Comparison of ENCODE assay signal across 8 mouse cellular contexts in the genomic region with DNA sequence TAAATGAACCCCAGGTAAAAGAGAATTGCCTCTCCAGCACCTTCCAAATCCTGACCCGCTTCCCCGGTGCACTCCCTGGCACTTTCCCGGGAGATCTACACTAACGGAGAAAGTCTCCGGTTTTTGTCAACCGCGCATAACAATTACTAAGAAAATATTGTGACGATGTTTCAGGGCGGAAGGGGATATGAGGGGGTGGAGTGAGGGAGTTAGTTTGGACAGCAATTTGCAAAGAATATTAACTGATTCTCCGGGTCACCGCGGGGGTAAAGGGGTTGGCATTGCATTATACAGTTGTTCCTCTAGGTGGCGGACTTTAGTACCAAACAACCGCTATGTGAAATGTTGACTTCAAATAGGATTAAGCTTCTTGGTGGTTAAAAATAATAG. TPM values are rescaled to one million over a fixed set of nuclear protein-coding genes. Genes with fewer than 3 reads are reported as not detected.
DNase-seq lines count a peak whose midpoint lies in the region; ATAC-seq and TF ChIP-seq lines count a peak whose summit lies in the region.

No protein-coding gene starts in this region.

- intact Hi-C loops in gastrocnemius, adult 2 months (cut with DNase I) = no loop called here

- H3K9ac ChIP-seq in intestine, embryonic 15.5 days = no peak overlapping the region
- H3K9ac ChIP-seq in midbrain, embryonic 14.5 days (replicated peaks; ENCODE audit: low read length) = no peak overlapping the region

- H3K4me2 ChIP-seq in intestine, embryonic 15.5 days (replicated peaks) = peak overlapping the region; percentile 39
- H3K4me2 ChIP-seq in midbrain, embryonic 14.5 days (ENCODE audit: low read length) = peak overlapping the region; percentile 30

- no peak for DNase-seq in gastrocnemius, adult 2 months
- DNase-seq in gastrocnemius, postnatal 10 days = no peak
- DNase-seq in embryonic facial prominence, embryonic 10.5 days (ENCODE audit: low spot score) = peak; percentile 48
- peak; percentile 79 for DNase-seq in midbrain, embryonic 14.5 days
- DNase-seq in thymus, postnatal 36 days = no peak
- DNase-seq in ovary, adult 18-20 months (ENCODE audit: low spot score) = no peak

- TF ChIP-seq CTCF in gastrocnemius, adult 2 months (IDR thresholded peaks at IDR 0.05) = peak; percentile 57
- peak; percentile 7 for TF ChIP-seq CTCF in C2C12 (IDR thresholded peaks at IDR 0.05; ENCODE audit: control insufficient read depth, insufficient read depth, insufficient read length)

- H3K4me1 ChIP-seq in embryonic facial prominence, embryonic 10.5 days = no peaks in the 10 kb centered on the region
- H3K4me1 ChIP-seq in intestine, embryonic 15.5 days (replicated peaks) = no peaks in the 10 kb centered on the region
- H3K4me1 ChIP-seq in midbrain, embryonic 14.5 days (ENCODE audit: control insufficient read depth, insufficient read depth, low read length) = no peaks in the 10 kb centered on the region

- no peak overlapping the region for H3K27ac ChIP-seq in gastrocnemius, adult 2 months
- H3K27ac ChIP-seq in embryonic facial prominence, embryonic 10.5 days (replicated peaks) = no peak overlapping the region; the same call in 1 of the 2 replicates
- no peak overlapping the region for H3K27ac ChIP-seq in intestine, embryonic 15.5 days
- no peak overlapping the region for H3K27ac ChIP-seq in midbrain, embryonic 14.5 days (replicated peaks; ENCODE audit: low read depth, low read length)

- no peaks in the 10 kb centered on the region for H3K9me3 ChIP-seq in embryonic facial prominence, embryonic 10.5 days
- no peaks in the 10 kb centered on the region for H3K9me3 ChIP-seq in intestine, embryonic 15.5 days
- H3K9me3 ChIP-seq in midbrain, embryonic 14.5 days (ENCODE audit: control insufficient read depth, low read length) = no peaks in the 10 kb centered on the region

- H3K27me3 ChIP-seq in C2C12 (ENCODE audit: control insufficient read depth, insufficient read depth, insufficient read length) = peaks cover 10% of the 10 kb centered on the region
- H3K27me3 ChIP-seq in embryonic facial prominence, embryonic 10.5 days (replicated peaks; ENCODE audit: low read depth, poor library complexity, severe bottlenecking) = peaks cover 100% of the 10 kb centered on the region
- peaks cover 66% of the 10 kb centered on the region for H3K27me3 ChIP-seq in intestine, embryonic 15.5 days (replicated peaks)
- peaks cover 92% of the 10 kb centered on the region for H3K27me3 ChIP-seq in midbrain, embryonic 14.5 days (ENCODE audit: control insufficient read depth, insufficient read depth, low read length)

- H3K4me3 ChIP-seq in gastrocnemius, adult 2 months = peak overlapping the region; percentile 54
- H3K4me3 ChIP-seq in C2C12 (ENCODE audit: insufficient read depth, poor library complexity, severe bottlenecking) = no peak overlapping the region
- H3K4me3 ChIP-seq in embryonic facial prominence, embryonic 10.5 days = peak overlapping the region; percentile 45
- H3K4me3 ChIP-seq in intestine, embryonic 15.5 days (replicated peaks) = no peak overlapping the region; the same call in 1 of the 2 replicates
- no peak overlapping the region; the same call in 1 of the 2 replicates for H3K4me3 ChIP-seq in midbrain, embryonic 14.5 days (replicated peaks; ENCODE audit: low read depth, low read length)

- under 1% methylated on average over 14 of the region's 14 CpGs for WGBS in embryonic facial prominence, embryonic 10.5 days
- under 1% methylated on average over 14 of the region's 14 CpGs for WGBS in intestine, embryonic 15.5 days
- WGBS in midbrain, embryonic 14.5 days = under 1% methylated on average over 14 of the region's 14 CpGs

- peak; percentile 39; the same call in 1 of the 2 replicates for ATAC-seq in intestine, embryonic 15.5 days
- ATAC-seq in midbrain, embryonic 14.5 days (ENCODE audit: low FRiP score, low TSS enrichment) = peak; percentile 28; the same call in 1 of the 2 replicates

- H3ac ChIP-seq in C2C12 (ENCODE audit: control insufficient read depth, insufficient read length, low read depth) = no peak overlapping the region

- H3K79me2 ChIP-seq in C2C12 (ENCODE audit: control insufficient read depth, insufficient read depth) = no peaks in the 10 kb centered on the region

- no peaks in the 10 kb centered on the region for H3K79me3 ChIP-seq in C2C12 (ENCODE audit: low read depth)

- H3K36me3 ChIP-seq in C2C12 (ENCODE audit: control insufficient read depth, insufficient read depth) = no peaks in the 10 kb centered on the region
- no peaks in the 10 kb centered on the region for H3K36me3 ChIP-seq in embryonic facial prominence, embryonic 10.5 days (replicated peaks)
- no peaks in the 10 kb centered on the region for H3K36me3 ChIP-seq in intestine, embryonic 15.5 days
- no peaks in the 10 kb centered on the region for H3K36me3 ChIP-seq in midbrain, embryonic 14.5 days (ENCODE audit: control insufficient read depth, insufficient read depth, low read length)

TF ChIP-seq in C2C12, 6 proteins besides CTCF, POLR2A, EP300 and RAD21:
- TF ChIP-seq FOSL1 (IDR thresholded peaks at IDR 0.05; ENCODE audit: insufficient read depth, low read length, poor library complexity, severe bottlenecking) (no peak), MYOG (IDR thresholded peaks at IDR 0.05; ENCODE audit: control insufficient read depth, extremely low read depth, insufficient read length) (no peak), MYOD1 (IDR thresholded peaks at IDR 0.05; ENCODE audit: control insufficient read depth, insufficient read length, low read depth) (no peak), USF1 (IDR thresholded peaks at IDR 0.05; ENCODE audit: low read depth) (no peak), CEBPB (IDR thresholded peaks at IDR 0.05; ENCODE audit: low read depth) (no peak), MAX (IDR thresholded peaks at IDR 0.05) (no peak)

RNA-seq across cellular contexts. Expression of a gene that starts 7.9 kb away (rescaled TPM):
- not detected for total RNA-seq in gastrocnemius, adult 2 months (2021)
- under 1 TPM; 0.09 to 0.25 TPM for total RNA-seq in gastrocnemius, postnatal 10 days (2021)
- not detected for polyA plus RNA-seq in C2C12 (2012; fragmentation: generic; extraction: Trizol)
- 3.2 and 4.7 TPM in 2 replicates for polyA plus RNA-seq in embryonic facial prominence, embryonic 10.5 days (2016; fragmentation: Nextera tagmentation; extraction: Ambion mirVana)
- polyA plus RNA-seq in intestine, embryonic 15.5 days (2015; fragmentation: Nextera tagmentation; extraction: Ambion mirVana) = 0.05 TPM in 1 of 2 replicates, not detected in the other
- polyA plus RNA-seq in midbrain, embryonic 14.5 days (2014; fragmentation: Nextera tagmentation; extraction: Ambion mirVana) = 0.16 and 0.28 TPM in 2 replicates

RNA-seq across cellular contexts. Expression of a gene that starts 10.4 kb away (rescaled TPM):
- total RNA-seq in gastrocnemius, adult 2 months (2021) = not detected
- not detected for total RNA-seq in gastrocnemius, postnatal 10 days (2021)
- polyA plus RNA-seq in C2C12 (2012; fragmentation: generic; extraction: Trizol) = not detected
- polyA plus RNA-seq in embryonic facial prominence, embryonic 10.5 days (2016; fragmentation: Nextera tagmentation; extraction: Ambion mirVana) = 0.11 and 0.21 TPM in 2 replicates
- polyA plus RNA-seq in intestine, embryonic 15.5 days (2015; fragmentation: Nextera tagmentation; extraction: Ambion mirVana) = not detected in 2 replicates
- polyA plus RNA-seq in midbrain, embryonic 14.5 days (2014; fragmentation: Nextera tagmentation; extraction: Ambion mirVana) = not detected in 2 replicates

Comparison
In these comparisons a context has a peak if more than half of its experiments do, and no peak if none do; other contexts are left out.
1. DNase-seq: peak in embryonic facial prominence, embryonic 10.5 days (single experiment) and midbrain, embryonic 14.5 days (single experiment); none in gastrocnemius, adult 2 months (single experiment), gastrocnemius, postnatal 10 days (single experiment), thymus, postnatal 36 days (0 of 2) and ovary, adult 18-20 months (single experiment).
2. H3K4me3 ChIP-seq: peak in gastrocnemius, adult 2 months (single experiment) and embryonic facial prominence, embryonic 10.5 days (single experiment); none in C2C12 (single experiment), intestine, embryonic 15.5 days (single experiment) and midbrain, embryonic 14.5 days (single experiment).